Mouse (Mus musculus) midbrain, embryonic 13.5 days (tissue): ENCODE data around the gene Gm28845. TPM values are rescaled to one million over a fixed set of nuclear protein-coding genes. Genes with fewer than 3 reads are reported as not detected.

Experiments used
- polyA plus RNA-seq: library from polyadenylated mRNA; unstranded; fragments of >200 nt; fragmentation: Nextera tagmentation; extraction: Ambion mirVana; gene quantifications from 2 replicates; pipeline ENCODE4 v1.2.1, GENCODE M21; 2015

The Gm28845 gene
- polyA plus RNA-seq, 1 experiment from 2014 or later: not detected

Other genes starting within 250 kb of the Gm28845 start
- gene Plekhm3, start 162.7 kb downstream of the Gm28845 start, polyA plus RNA-seq: 10.3 and 11.8 TPM in 2 replicates
- 0.12 and 0.36 TPM in 2 replicates for gene Akr1cl, start 86.8 kb downstream of the Gm28845 start, polyA plus RNA-seq
- not detected in 2 replicates for gene Cryge, start 68.4 kb downstream of the Gm28845 start, polyA plus RNA-seq
- gene Crygd, start 56.1 kb downstream of the Gm28845 start, polyA plus RNA-seq: not detected in 2 replicates
- not detected in 2 replicates for gene Crygc, start 45.9 kb downstream of the Gm28845 start, polyA plus RNA-seq
- gene Crygb, start 37.3 kb downstream of the Gm28845 start, polyA plus RNA-seq: 0.30 TPM in 1 of 2 replicates, not detected in the other
- not detected in 2 replicates for gene Cryga, start 16.2 kb downstream of the Gm28845 start, polyA plus RNA-seq
- 0.26 and 0.27 TPM in 2 replicates for gene D630023F18Rik, start 3.7 kb upstream of the Gm28845 start, polyA plus RNA-seq
- 517 and 568 TPM in 2 replicates for gene Idh1, start 66.9 kb upstream of the Gm28845 start, polyA plus RNA-seq
- 14.4 and 16.2 TPM in 2 replicates for gene Pikfyve, start 67.1 kb upstream of the Gm28845 start, polyA plus RNA-seq
- 0.34 and 0.45 TPM in 2 replicates for gene Pth2r, start 162.5 kb upstream of the Gm28845 start, polyA plus RNA-seq